Mouse (Mus musculus) stomach, postnatal 0 days (tissue): ENCODE results near the gene Gorasp2. TPM values are rescaled to one million over a fixed set of nuclear protein-coding genes. Genes with fewer than 3 reads are reported as not detected.

Experiments used
- ATAC-seq: fragments of 200-750 bp; cut with Nextera tagmentation; 2 replicates; pipeline ENCODE4 v1.8.0; 2017; ENCODE audit not compliant: low FRiP score, low TSS enrichment
- DNase-seq: peaks from one replicate; pipeline ENCODE4 v3.0.0-alpha.2; 2016; ENCODE audit warnings: low spot score
- H3K27ac ChIP-seq: fragments of 300-500 bp; sonication (generic); replicated peaks from 2 replicates; pipeline ENCODE4 v1.5.1; 2014; ENCODE audit warnings: mild to moderate bottlenecking, control low read depth
- H3K27me3 ChIP-seq: fragments of 300-500 bp; sonication (generic); 2 replicates; pipeline ENCODE4 v1.6.1; 2014; ENCODE audit warnings: low read length; ENCODE audit not compliant: control insufficient read depth, insufficient read depth
- H3K36me3 ChIP-seq: fragments of 300-500 bp; sonication (generic); 2 replicates; pipeline ENCODE4 v1.6.1; 2014; ENCODE audit warnings: low read length, mixed read lengths; ENCODE audit not compliant: control insufficient read depth, insufficient read depth
- H3K4me1 ChIP-seq: fragments of 300-500 bp; sonication (generic); replicated peaks from 2 replicates; pipeline ENCODE4 v1.6.1; 2014; ENCODE audit warnings: antibody characterized with exemption; ENCODE audit not compliant: control insufficient read depth, insufficient read depth
- H3K4me2 ChIP-seq: fragments of 300-500 bp; sonication (generic); replicated peaks from 2 replicates; pipeline ENCODE4 v1.6.1; 2014; ENCODE audit warnings: low read depth, mild to moderate bottlenecking, control low read depth, moderate library complexity
- H3K4me3 ChIP-seq: fragments of 300-500 bp; sonication (generic); 2 replicates; pipeline ENCODE4 v1.5.1; 2014; ENCODE audit warnings: low read depth, low read length, control low read depth
- H3K9ac ChIP-seq: fragments of 300-500 bp; sonication (generic); 2 replicates; pipeline ENCODE4 v1.6.1; 2014; ENCODE audit warnings: mild to moderate bottlenecking, low read length, control low read depth, mixed read lengths
- H3K9me3 ChIP-seq: fragments of 300-500 bp; sonication (generic); 2 replicates; pipeline ENCODE4 v1.6.1; 2016; ENCODE audit warnings: low read length; ENCODE audit not compliant: control insufficient read depth
- CTCF ChIP-seq: IDR thresholded peaks from 2 replicates; pipeline ENCODE4 v1.5.1; 2016; ENCODE audit warnings: antibody characterized with exemption, low read depth, mild to moderate bottlenecking, moderate library complexity
- EP300 ChIP-seq: optimal IDR thresholded peaks from 2 replicates; pipeline ENCODE3; 2016; ENCODE audit warnings: antibody characterized with exemption
- WGBS: fragments of 180-500 bp; shearing (Covaris S2); extraction: QIAGEN DNeasy Blood & Tissue Kit; methylation state at CpG from one replicate; pipeline ENCODE4 v1.1.7; 2014; 5-methylcytosine and 5-hydroxymethylcytosine counted together
- polyA plus RNA-seq: library from polyadenylated mRNA; unstranded; fragments of >200 nt; fragmentation: Nextera tagmentation; extraction: Ambion mirVana; gene quantifications from 2 replicates; pipeline ENCODE4 v1.2.1, GENCODE M21; 2015

Gorasp2 gene
- polyA plus RNA-seq, 1 experiment from 2014 or later = 139 TPM

DNA sequence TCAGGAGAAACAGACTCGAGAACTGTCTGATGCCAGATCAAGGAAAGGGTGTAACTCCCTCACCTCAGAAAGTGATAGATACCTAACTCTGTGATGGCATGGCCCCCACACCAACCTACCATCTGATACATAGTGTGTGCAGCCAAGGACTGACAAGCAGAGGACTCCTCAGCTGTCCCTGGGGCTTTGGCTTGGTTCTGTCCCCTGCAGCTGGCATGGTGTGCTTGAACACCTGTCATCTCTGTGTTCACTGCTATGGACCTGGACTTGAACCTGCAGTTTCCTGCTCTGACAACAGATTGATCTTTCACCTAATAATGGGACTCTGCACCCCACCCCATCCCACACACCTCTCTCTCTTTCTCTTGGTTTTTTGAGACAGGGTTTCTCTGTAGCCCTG is 29.0 kb upstream of the Gorasp2 start:
- Histone ChIP-seq H3K27me3 (no peaks in the 10 kb centered on the region), H3K4me3 (no peak overlapping the region), H3K9me3 (no peaks in the 10 kb centered on the region), H3K4me1 (no peaks in the 10 kb centered on the region), H3K4me2 (no peak overlapping the region), H3K36me3 (no peaks in the 10 kb centered on the region), H3K27ac (no peak overlapping the region), H3K9ac (no peak overlapping the region)
- DNase-seq (no peak), ATAC-seq (no peak)
- 87% methylated on average over 1 of the region's 1 CpGs for WGBS
- TF ChIP-seq CTCF (no peak), EP300 (no peak)

DNA sequence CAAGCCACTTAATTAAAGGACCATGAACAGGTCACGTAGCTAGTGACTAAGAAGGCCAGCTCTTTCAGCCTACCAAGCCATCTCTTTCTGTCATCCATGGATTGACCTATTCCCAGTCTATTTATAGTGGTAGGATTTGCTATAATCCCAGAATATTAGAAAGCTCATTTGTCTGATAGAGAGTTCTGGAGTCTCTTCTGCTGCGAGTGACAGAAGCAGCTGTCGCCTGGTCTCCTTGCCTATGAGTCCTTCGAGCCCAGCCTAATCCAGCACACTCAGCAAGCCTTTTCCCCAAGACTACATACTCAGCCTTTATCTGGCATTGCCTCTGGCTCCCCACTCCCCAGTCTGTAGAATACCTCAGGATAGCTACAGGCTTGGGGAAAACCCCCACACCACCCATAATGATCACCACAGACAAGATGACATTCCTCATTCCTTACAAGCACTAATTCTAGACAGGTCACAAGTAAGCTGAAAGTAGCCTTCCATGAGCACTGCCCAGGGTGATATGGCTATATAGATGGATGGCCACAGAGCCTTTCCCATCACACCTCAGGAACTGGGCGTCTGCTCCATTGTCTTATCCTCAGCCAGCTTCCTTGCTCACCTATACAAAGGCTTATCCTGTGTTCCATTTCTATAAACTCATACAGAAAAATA is 27.2 kb upstream of the Gorasp2 start:
- H3K27me3 ChIP-seq = no peaks in the 10 kb centered on the region

DNA sequence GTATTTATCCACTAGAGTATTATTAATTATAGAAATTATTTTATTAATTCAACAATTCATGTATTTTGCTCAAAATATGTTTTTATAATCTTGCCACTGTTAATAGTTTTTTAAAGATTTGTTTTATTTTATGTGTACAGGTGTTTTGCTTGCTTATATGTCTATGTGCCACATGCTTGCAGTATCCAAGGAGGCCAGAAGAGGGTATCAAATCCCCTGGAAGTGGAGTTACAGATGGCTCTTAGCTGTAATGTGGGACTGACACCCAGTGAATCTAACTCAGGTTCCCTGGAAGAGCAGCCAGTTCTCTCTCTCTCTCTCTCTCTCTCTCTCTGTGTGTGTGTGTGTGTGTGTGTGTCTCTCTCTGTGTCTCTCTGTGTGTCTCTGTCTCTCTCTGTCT is 20.4 kb upstream of the Gorasp2 start:
- Histone ChIP-seq H3K27ac (no peak overlapping the region), H3K9me3 (no peaks in the 10 kb centered on the region), H3K4me1 (no peaks in the 10 kb centered on the region), H3K4me3 (no peak overlapping the region), H3K9ac (no peak overlapping the region), H3K36me3 (no peaks in the 10 kb centered on the region), H3K4me2 (no peak overlapping the region), H3K27me3 (no peaks in the 10 kb centered on the region)
- TF ChIP-seq EP300 (no peak), CTCF (peak; percentile 31)
- DNase-seq (no peak), ATAC-seq (no peak)

More for the DNA sequence above, 27.2 kb upstream of the Gorasp2 start:
- TF ChIP-seq EP300 = no peak
- TF ChIP-seq CTCF = no peak
- Histone ChIP-seq H3K9ac (no peak overlapping the region), H3K27ac (no peak overlapping the region), H3K4me2 (no peak overlapping the region), H3K4me1 (no peaks in the 10 kb centered on the region), H3K36me3 (no peaks in the 10 kb centered on the region), H3K4me3 (no peak overlapping the region), H3K9me3 (no peaks in the 10 kb centered on the region)
- DNase-seq (no peak), ATAC-seq (no peak)
- 79% methylated on average over 5 of the region's 5 CpGs for WGBS

DNA sequence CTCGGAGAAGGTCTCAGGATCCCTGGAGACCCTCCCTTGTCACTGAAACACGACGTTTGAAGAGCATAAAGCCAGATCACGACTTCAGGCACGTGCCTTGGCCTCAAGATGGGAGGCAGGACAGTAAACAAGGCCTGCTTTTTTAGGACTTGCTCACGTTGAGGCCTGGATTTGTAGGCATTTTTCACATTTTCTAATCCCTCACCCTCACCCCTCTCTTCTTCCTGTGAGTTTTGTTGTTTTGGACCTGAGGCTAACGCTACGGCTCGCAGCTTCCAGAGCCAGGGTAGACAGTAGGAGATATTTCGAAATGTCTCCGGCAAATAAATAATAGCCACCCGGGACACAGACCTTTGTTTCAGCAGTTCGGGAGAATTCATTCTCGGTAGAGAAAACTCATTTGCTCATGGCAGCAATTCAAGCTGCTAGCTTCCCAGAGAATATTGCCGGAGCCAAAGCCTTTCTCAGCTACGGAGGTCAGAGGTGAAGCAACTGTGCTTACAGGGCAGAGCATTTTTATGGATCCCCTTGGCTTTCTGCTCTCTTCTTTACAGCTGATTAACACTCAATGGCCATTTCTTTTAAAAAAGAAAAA is 18.3 kb upstream of the Gorasp2 start:
- no peak for DNase-seq
- ATAC-seq = no peak
- Histone ChIP-seq H3K9ac (no peak overlapping the region), H3K36me3 (no peaks in the 10 kb centered on the region), H3K9me3 (no peaks in the 10 kb centered on the region), H3K27me3 (no peaks in the 10 kb centered on the region), H3K4me3 (no peak overlapping the region), H3K27ac (no peak overlapping the region), H3K4me2 (no peak overlapping the region), H3K4me1 (no peaks in the 10 kb centered on the region)
- 53% methylated on average over 16 of the region's 16 CpGs for WGBS
- TF ChIP-seq EP300 (no peak), CTCF (no peak)

DNA sequence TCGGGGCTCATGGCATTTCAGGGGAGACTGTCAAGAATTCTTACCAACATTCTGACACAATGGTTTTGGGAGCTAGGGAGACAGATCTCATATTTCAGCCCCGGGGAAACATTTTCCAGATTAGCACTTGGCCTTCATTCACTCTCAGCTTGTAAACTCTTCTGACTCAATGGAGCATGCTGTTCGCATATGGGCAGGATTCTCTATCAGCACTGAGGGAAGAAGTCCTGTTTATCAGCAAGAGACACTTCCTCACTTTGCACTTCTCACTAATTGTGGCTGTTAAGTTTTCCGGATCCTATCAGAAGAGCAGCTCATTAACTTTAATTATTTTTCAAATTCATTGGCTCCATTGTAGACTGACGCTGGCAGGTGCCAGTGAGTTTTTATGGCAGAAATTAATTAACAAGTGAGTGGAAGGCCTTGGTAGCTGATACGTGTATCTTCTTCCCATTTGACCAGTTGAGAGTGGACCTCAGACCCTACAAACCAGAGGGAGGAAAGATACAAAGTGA is 16.1 kb upstream of the Gorasp2 start:
- WGBS = 79% methylated on average over 6 of the region's 6 CpGs
- Histone ChIP-seq H3K27me3 (no peaks in the 10 kb centered on the region), H3K4me1 (no peaks in the 10 kb centered on the region), H3K4me2 (no peak overlapping the region), H3K27ac (no peak overlapping the region), H3K36me3 (no peaks in the 10 kb centered on the region), H3K9ac (no peak overlapping the region), H3K9me3 (no peaks in the 10 kb centered on the region), H3K4me3 (no peak overlapping the region)
- TF ChIP-seq EP300 = no peak
- TF ChIP-seq CTCF = no peak
- ATAC-seq = no peak
- DNase-seq = no peak

DNA sequence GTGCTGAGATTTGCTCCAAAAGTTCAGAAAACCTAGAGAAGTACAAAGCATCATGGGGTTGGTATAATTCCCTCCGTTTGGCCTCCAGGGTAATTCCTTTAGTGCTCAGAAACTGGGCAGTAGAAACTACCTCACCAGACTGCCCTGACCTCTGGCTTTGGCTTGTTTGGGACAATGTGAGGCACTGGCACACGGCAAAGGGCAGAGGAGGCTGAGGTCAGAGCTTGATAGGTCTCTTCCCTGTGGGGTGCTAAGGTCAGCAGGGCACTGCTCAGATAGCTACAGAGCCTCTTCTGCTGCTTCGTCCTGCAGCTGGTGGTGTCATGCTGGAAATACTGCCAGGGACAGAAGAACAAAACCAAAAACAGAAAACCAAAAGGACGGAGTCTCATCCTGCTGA is 13.7 kb upstream of the Gorasp2 start:
- Histone ChIP-seq H3K4me2 (no peak overlapping the region), H3K27ac (no peak overlapping the region), H3K9me3 (no peaks in the 10 kb centered on the region), H3K4me1 (no peaks in the 10 kb centered on the region), H3K27me3 (no peaks in the 10 kb centered on the region), H3K4me3 (no peak overlapping the region), H3K9ac (no peak overlapping the region), H3K36me3 (no peaks in the 10 kb centered on the region)
- ATAC-seq (no peak), DNase-seq (no peak)
- 51% methylated on average over 4 of the region's 4 CpGs for WGBS
- no peak for TF ChIP-seq CTCF
- TF ChIP-seq EP300 = no peak
